Mouse (Mus musculus): ENCODE measurements at regions not wholly inside any gene's neighbourhood (a gene's known extent, or its start where the extent isn't known, plus 50 kb on each side); places are given as distances from the start of the nearest gene placed in this dataset.
"Not testable (repeated sequence)": the region's sequence is repeated elsewhere in the genome, so short reads cannot be mapped to it uniquely, and the experiment has no call there.

DNA sequence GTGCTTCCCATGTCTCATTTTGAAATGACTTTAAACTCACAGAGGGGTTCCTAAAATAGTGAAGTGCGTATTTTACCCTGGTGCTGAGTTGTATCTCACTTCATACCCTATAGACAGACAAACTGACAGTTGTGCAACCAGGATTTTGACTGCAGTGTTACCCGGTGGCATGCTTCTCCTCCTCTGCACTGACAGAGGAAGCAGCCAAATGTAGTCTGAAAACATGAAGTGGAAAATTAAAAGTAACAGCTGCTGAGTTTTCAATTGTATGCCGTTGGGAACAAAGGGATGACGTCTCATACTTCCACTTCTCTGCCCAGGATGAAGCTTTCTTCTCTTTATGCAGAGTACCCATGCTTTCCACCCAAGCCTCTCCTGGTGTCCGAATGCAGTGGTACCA, 155.0 kb downstream of the Wdr11 start:
- TF ChIP-seq CTCF (IDR thresholded peaks at IDR 0.05; ENCODE audit: borderline replicate concordance, extremely low read depth, insufficient read depth, insufficient read length) (no peak), POLR2A (IDR thresholded peaks at IDR 0.05; ENCODE audit: borderline replicate concordance, extremely low read depth, insufficient read depth, insufficient read length, poor library complexity, severe bottlenecking) (no peak)
- DNase-seq (ENCODE audit: low read depth), result no peak

- no peak for DNase-seq (ENCODE audit: low read depth)
- TF ChIP-seq POLR2A (IDR thresholded peaks at IDR 0.05; ENCODE audit: borderline replicate concordance, extremely low read depth, insufficient read depth, insufficient read length, poor library complexity, severe bottlenecking) (no peak), CTCF (IDR thresholded peaks at IDR 0.05; ENCODE audit: borderline replicate concordance, extremely low read depth, insufficient read depth, insufficient read length) (no peak)
These were observed 159.3 kb downstream of the Wdr11 start for GRCm38 (mm10) chr7:129750936-129751335.

DNA sequence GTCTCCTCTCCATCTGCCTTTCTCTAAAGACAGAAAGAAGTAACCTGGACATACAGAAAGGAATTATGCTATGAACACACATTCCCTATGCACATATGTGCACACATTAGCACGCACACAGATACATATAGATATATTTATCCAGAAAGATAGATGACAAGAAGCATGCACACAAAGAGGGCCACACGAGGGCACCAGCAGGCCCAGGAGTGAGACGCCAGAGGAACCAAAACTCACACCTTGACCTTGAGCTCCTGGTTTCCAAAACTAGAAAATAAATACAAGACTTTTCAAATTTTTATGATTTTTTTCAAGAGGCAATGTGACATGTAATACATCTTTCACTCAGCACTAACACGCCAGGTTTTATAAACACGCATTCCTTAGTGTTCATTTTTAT, 163.1 kb downstream of the Wdr11 start:
- no peak for DNase-seq (ENCODE audit: low read depth)
- TF ChIP-seq POLR2A (IDR thresholded peaks at IDR 0.05; ENCODE audit: borderline replicate concordance, extremely low read depth, insufficient read depth, insufficient read length, poor library complexity, severe bottlenecking), result no peak
- TF ChIP-seq CTCF (IDR thresholded peaks at IDR 0.05; ENCODE audit: borderline replicate concordance, extremely low read depth, insufficient read depth, insufficient read length), result no peak

- no peak for TF ChIP-seq CTCF (IDR thresholded peaks at IDR 0.05; ENCODE audit: borderline replicate concordance, extremely low read depth, insufficient read depth, insufficient read length)
- TF ChIP-seq POLR2A (IDR thresholded peaks at IDR 0.05; ENCODE audit: borderline replicate concordance, extremely low read depth, insufficient read depth, insufficient read length, poor library complexity, severe bottlenecking), result no peak
- no peak for DNase-seq (ENCODE audit: low read depth)
These were observed 164.5 kb downstream of the Wdr11 start for GRCm38 (mm10) chr7:129756138-129756537.

- TF ChIP-seq POLR2A (IDR thresholded peaks at IDR 0.05; ENCODE audit: borderline replicate concordance, extremely low read depth, insufficient read depth, insufficient read length, poor library complexity, severe bottlenecking) (no peak), CTCF (IDR thresholded peaks at IDR 0.05; ENCODE audit: borderline replicate concordance, extremely low read depth, insufficient read depth, insufficient read length) (no peak)
- no peak for DNase-seq (ENCODE audit: low read depth)
These were observed 168.2 kb downstream of the Wdr11 start for GRCm38 (mm10) chr7:129759848-129760247.

- TF ChIP-seq POLR2A (IDR thresholded peaks at IDR 0.05; ENCODE audit: borderline replicate concordance, extremely low read depth, insufficient read depth, insufficient read length, poor library complexity, severe bottlenecking), result no peak
- no peak for TF ChIP-seq CTCF (IDR thresholded peaks at IDR 0.05; ENCODE audit: borderline replicate concordance, extremely low read depth, insufficient read depth, insufficient read length)
- DNase-seq (ENCODE audit: low read depth), result peak; percentile 41
These were observed 168.7 kb downstream of the Wdr11 start for GRCm38 (mm10) chr7:129760386-129760785.

DNA sequence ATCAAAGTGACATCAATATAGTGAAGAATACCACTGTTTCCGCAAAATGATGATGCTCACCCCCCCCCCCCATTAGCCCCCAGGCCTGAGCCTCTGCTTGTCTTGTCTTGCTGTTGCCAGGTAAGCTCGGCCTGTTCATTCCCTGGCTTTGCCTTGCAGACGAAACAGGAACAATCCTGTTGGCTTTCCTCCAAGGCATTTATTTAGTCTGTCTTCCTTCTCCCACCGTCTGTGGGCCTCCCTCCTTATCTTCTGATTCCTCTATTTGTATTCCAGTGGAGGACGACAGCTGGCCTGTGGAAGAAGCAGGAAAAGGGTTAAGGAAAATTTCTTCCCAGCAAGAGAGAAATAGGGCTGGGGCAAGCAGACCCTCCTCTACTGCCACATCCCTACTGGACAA, 172.1 kb downstream of the Wdr11 start:
- peak; percentile 63 for DNase-seq (ENCODE audit: low read depth)
- TF ChIP-seq POLR2A (IDR thresholded peaks at IDR 0.05; ENCODE audit: borderline replicate concordance, extremely low read depth, insufficient read depth, insufficient read length, poor library complexity, severe bottlenecking) (no peak), CTCF (IDR thresholded peaks at IDR 0.05; ENCODE audit: borderline replicate concordance, extremely low read depth, insufficient read depth, insufficient read length) (no peak)

DNA sequence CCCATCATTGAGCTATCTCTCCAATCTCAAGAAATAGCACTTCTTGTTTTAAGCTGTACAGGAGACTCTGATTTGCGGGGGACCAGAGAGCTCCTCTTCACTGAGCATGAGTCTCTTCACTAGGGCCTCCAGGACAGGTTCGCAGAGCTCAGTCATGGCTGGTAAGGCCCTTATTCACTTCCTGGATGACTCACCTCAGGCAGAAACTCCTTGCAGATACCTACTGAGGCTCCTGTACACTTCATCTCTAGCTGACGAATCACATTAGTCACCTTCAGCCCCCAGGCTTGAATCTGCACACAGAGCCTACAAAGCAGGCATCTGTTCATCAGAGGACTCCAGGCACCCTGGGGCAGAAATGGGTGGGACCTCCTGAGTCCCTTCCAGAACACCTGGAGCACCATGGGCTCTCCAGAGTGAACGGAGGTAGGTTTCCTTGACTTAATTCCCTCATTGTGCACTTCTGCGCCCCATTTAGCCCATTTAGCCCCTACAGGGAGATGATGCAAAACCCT, 172.8 kb downstream of the Wdr11 start:
- TF ChIP-seq CTCF (IDR thresholded peaks at IDR 0.05; ENCODE audit: borderline replicate concordance, extremely low read depth, insufficient read depth, insufficient read length) (no peak), POLR2A (IDR thresholded peaks at IDR 0.05; ENCODE audit: borderline replicate concordance, extremely low read depth, insufficient read depth, insufficient read length, poor library complexity, severe bottlenecking) (no peak)
- DNase-seq (ENCODE audit: low read depth), result no peak

GRCm38 (mm10) chr7:129765681-129766080, 174.0 kb downstream of the Wdr11 start:
- TF ChIP-seq CTCF (IDR thresholded peaks at IDR 0.05; ENCODE audit: borderline replicate concordance, extremely low read depth, insufficient read depth, insufficient read length) (no peak), POLR2A (IDR thresholded peaks at IDR 0.05; ENCODE audit: borderline replicate concordance, extremely low read depth, insufficient read depth, insufficient read length, poor library complexity, severe bottlenecking) (no peak)
- DNase-seq (ENCODE audit: low read depth), result no peak

- no peak for DNase-seq (ENCODE audit: low read depth)
- TF ChIP-seq CTCF (IDR thresholded peaks at IDR 0.05; ENCODE audit: borderline replicate concordance, extremely low read depth, insufficient read depth, insufficient read length) (no peak), POLR2A (IDR thresholded peaks at IDR 0.05; ENCODE audit: borderline replicate concordance, extremely low read depth, insufficient read depth, insufficient read length, poor library complexity, severe bottlenecking) (no peak)
These were observed 174.6 kb downstream of the Wdr11 start for GRCm38 (mm10) chr7:129766087-129766834.

DNA sequence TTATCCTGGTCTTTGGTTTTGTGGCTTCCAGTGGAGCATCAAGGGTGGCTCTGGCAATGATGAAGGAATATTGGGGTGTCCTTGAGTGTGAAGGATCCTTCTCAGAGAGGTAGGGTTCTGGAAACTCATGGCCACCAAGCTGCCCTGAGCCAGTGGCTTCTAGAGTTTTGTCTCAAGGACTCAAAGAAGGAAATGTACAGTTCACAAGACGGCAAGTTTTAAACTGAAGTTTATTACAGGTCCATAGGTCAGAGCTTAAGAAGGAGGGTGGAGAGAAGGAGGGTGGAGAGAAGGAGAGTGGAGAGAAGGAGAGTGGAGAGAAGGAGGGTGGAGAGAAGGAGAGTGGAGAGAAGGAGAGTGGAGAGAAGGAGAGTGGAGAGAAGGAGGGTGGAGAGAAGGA, 178.0 kb downstream of the Wdr11 start:
- DNase-seq (ENCODE audit: low read depth), result not testable (repeated sequence)

DNA sequence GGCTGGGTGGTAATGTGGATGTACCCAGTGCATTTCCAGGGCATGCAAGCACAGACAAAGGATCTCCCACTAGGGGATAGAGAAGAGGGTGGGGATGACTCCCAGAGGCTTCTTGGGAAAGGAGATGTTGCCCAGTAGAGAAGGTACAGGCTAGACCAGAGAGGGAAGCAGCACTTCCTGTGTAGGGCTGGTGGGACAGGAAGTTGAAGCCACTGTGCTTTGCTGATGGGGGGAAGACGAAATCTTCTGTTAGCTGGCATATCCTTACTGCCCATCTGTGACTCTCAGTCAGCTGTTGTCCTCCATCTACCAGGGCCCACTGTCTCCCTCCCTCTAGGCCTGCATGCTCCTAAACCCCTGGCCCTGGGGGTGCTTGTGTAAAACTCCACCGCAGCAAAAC, 180.2 kb downstream of the Wdr11 start:
- no peak for DNase-seq (ENCODE audit: low read depth)
- no peak for TF ChIP-seq POLR2A (IDR thresholded peaks at IDR 0.05; ENCODE audit: borderline replicate concordance, extremely low read depth, insufficient read depth, insufficient read length, poor library complexity, severe bottlenecking)
- no peak for TF ChIP-seq CTCF (IDR thresholded peaks at IDR 0.05; ENCODE audit: borderline replicate concordance, extremely low read depth, insufficient read depth, insufficient read length)
